Mouse (Mus musculus) cerebellum, adult 8-10 months (tissue): ENCODE results near the gene Plekhs1.
"Not testable (repeated sequence)": the region's sequence is repeated elsewhere in the genome, so short reads cannot be mapped to it uniquely, and the experiment has no call there.

ENCODE experiments used
- DNase-seq: peaks from one replicate; pipeline ENCODE4 v3.0.0; 2022

The Plekhs1 gene

DNA sequence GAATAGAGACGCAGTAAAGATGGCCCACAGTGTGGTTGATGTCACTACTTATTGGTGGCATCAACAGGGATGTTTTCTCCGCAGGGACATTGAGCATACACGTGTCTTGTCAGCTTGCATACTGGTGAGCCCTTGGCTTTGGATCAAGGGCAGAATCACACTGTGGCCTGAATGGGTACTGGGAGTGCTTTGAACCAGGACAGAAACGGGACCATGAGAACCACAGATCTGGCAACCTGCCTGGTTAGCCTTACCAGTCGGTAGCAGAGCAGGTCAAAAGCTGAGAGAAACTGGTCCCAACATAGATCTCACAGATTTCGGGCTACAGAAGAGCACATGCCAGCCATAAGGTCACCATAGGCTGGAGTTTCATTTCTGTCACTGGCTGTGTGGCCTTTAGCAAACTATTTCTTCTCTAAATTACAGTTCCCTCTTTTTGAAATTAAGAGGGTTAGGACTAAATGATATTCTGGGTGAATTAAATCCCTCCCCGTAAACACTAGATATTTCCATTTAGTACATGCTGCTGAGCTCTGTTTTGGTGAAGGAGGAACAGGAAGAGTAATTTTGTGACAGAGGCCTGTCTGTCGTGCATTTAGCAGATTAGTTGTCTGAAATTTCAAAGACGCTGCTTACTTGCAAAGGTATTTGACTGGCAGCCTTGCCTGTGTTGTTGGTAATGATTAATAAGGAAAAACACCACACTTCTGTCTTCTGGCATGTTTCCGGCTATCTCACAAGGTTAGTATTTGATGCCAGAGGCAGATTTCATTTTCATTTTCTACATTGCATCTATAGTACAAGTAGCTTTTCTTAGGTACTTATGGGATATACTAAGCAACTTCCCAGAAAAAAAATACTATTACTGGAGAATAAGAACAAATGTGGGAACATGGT is 2.0 kb upstream of the Plekhs1 start:
- DNase-seq = no peak

DNA sequence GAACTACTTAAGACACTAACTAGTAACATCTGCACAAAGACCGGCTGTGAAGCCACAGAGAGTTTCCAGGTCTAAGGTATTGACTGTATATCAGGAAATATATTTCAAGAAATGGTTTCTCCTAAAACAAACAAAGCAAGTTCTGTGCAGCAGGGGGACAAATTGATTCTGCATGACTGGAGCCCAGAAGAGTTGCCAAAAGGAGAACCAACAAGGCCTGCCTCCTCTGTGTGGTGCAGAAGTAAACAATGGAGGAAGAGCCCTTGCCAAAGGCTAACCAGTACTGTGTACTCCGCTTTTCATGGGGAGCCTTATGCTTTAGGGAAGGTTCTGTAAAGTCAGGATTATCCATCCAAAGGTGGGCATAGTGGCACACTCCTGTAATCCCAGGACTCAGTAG is 1.2 kb upstream of the Plekhs1 start:
- no peak for DNase-seq

DNA sequence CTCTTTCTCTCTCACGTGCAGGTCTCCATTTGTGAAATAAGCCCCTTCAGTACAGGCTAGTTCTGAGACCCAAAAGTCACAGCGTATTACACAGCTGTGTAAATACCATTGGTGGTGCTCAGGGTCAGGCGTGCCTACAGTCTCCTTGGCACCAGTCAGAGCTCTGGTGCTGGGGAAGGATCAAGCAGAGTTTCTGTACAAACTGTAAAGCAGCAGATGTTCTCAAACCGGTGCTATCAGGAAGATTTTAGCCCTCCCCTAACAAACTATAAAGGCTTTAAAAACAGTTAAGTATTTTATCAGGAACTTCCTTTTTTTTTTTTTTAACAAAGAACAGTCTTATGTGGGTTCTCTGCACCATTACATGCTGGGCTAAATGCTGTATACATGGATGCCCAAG is 1.3 kb downstream of the Plekhs1 start:
- no peak for DNase-seq

DNA sequence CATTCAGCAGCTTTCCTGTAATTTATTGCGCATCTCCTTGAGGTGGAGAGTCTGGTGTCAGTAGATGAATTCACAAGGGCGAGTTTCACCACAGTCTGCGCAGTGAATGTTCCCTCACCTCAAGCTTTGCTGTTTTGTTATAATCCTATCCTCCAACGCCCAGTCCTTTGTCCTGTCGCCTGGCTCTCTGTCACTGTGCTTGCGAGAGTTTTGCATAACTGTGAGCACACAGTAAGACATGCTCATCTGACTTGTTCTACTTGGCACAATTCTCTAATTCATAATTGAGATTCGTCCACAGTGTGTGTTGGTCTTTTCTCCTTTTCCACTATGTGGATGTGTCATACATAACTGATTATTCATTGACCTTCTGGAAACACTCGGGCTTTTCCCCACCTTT is 5.0 kb downstream of the Plekhs1 start:
- no peak for DNase-seq

DNA sequence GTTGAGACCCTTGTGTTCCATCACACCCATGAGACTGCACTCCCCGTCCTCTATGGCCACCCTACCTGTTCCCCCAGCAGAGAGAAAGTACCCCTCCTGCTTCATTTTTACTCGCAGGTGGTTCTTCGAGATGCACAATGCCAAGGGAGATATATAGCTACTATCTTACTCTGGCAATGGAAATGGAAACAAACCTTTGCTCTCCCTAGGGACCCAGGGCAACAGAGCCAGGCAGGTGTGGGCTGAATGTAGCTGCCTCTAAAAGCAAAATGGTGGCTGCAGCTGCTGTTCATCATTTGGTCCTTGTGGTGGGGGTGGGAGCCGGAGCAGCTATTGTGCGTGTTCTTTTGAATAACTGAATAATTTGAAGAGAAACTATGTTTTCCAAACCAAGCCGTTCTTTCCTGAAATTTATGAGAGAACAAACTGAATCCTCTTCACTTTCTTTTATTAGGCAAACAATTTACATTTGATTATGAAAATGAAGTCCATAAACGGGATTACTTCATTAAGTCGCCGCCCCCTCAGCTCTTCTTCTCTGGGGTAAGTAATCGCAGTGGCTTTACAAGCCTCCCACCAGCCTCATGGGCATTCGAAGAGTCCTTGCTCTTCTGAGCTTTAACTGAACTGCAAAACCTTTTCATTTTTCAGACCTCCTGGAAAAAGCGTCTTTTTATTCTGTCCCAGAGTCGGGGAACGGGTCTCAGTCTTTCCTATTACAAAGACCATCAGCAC is 9.0 kb downstream of the Plekhs1 start:
- DNase-seq = no peak

DNA sequence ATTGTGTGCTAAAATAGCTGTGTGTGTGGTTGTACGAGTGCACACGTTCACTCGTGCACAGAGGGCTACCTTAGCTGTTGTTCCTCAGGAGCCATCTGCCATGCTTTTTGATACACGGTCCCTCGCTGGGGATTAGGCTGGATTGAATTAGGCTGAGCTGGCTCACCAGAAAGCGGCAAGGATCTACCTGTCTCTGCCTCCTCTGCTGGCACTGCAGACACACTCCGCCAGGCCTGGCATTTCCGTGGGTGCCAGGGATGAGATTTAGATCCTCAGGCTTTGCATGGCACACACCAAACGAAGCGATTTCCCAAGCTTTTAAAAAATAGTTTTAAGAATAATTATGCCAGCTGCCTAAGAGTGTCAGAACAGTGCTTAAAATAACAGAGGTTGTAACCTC is 10.5 kb downstream of the Plekhs1 start:
- DNase-seq = no peak

DNA sequence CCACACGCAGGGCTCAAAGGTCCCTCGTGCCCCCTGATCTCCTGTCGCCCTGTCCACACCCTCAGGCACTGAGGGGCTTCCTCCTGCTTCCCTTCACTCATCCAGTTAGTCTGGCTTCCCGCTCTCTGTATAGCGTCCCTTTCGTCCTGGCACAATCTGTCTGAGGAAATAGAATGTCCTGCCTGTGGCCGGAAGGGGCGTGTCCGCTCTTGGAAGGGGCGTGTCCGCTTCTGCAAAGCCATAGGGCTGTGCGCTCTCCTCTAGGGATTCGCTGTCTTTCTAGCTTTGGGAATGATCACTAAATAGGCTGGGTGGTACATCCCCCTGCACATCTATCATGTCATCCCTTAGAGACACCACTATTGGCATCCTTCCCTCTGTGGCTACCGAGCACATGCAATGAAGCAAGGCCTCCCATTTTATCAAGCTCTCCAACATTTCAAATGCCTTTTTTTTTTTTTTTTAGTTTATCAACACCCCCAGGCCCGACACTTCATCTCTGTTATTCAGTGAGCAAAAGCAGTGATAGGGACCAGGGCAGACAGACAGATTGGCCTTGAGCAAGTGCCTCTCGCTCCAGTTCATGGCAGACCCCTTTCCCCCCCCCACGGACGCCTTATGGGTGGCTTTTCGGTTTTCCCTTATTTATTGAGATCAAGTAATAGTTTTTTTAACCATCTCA is 13.6 kb downstream of the Plekhs1 start:
- no peak for DNase-seq

DNA sequence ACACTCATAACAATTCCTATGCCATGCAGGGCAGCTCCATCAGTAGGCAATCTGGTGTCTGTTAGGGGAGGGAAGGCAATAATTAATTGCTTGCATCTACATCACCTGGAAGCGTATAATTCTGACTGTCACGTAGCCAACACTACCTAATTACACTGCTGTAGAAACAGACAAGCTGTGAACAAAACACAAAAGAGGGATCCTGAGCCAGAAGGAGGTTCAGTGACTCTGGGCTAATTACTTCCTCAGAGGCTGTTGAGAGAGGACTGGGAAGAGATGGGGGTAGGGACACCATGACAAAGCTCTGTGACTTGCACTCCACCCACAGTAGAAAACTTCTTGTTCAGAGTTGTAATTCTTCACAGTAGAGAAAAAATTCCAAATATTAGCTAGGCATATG is 15.1 kb downstream of the Plekhs1 start:
- DNase-seq = no peak

DNA sequence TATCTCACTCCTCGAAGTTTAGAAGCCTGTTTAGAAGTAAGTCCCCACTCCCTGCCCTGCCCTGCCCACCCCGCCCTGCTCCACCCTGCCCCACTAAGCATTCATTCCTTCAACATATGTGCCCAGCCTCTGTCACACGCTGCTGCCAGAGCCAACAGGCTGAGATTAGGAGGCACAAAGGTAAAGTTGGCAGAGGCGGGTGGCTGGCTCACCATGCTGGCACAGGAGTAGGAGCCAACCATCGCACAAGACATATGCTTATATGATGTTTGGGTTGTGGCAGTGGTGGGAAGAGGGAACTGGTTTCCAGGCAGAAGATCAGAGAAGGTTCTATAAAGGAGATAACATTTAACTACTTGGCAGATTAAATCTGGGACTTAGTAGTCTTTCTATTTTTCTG is 15.8 kb downstream of the Plekhs1 start:
- DNase-seq = no peak

DNA sequence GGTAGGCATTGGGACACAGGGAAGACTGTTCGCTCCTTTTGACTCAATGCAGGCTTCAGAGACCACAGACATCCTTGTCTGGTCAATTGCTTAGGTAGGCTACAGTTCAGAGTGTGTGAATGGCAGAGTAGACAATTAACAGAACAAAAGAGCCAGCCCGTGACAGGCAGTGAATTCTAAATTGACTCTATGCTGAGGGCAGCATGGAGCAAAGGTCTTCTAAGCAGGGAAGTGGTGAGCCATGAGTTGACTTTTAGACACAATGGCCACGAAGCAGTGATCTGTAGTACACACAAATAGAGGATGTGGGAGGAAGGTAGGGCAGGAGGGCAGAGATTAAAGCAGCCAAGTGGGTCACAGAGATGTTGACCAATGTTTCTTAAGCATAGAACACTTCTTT is 16.4 kb downstream of the Plekhs1 start:
- DNase-seq = no peak

DNA sequence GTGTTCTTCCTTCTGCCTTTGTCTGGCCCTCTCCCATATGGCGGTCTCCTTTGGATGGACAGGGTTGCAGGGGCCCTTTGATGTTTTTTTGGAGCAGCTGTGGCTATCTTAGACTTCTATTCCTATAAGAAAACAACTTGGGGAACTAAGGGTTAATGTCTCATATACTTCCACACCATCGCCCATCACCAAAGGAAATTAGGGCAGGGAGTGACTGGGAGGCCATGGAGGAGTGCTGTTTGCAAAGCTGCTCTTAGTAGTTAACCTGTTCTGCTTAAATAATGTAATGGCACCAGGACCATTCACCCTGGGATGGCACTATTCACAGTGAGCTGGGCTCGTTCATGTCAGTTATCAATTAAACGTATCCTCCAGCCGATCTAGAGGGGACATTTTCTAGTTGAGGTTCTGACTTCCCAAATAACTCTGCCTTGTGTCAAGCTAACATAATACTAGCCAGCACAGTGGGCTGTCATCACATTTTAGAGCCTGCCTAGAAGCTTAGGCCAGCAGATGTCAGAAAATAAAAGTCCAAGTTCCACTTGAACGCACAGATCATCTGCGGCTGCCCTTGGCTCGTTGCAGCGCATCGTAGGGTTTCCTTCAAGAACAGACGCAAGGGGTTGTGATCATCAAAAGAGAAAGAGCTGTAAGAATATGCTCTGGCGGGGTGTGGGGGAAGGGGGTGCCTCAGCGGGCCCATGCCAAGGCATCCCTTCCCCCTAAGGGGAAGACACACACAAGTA is 23.4 kb downstream of the Plekhs1 start:
- no peak for DNase-seq

DNA sequence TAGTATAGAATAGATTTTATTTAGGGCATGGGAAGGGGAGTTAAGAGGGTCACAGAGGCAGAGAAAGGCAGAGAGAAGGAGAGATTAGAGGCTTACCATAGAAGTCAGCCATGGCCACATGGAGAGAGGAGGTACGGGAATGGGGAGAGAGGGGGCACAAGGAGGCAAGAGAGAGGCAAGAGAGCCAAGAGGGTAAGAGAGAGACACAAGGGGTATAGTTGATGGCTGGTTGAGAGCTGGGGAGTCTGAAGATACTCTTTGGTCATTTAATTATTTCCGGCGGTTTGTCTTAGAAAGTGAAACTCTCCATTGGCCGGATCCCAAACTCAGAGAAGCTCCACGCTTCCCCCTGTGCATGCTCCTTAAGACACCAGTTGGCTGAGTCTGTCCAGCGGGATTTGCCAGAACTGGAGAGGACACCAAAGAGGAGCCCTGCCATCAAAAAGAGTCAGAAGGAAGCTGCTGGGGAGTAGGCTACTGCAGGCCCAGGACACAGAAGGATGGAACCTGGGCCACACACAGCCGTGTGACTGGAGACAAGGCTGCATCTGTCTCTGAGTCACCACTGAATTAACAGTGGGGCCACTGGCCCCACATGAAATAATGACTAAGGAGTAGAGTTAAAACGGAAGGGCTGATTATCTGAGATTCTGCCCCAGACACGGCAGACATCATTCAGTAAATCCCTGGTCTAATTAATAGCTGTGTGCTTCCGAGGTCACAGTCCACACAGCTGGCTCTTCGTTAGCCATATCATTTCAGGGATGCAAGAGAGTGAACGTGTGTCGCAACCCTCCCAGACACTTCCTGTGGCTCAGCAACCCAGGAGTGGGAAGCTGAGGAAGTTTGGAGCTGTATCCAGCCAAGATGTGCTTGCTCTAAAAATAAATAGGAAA is 24.2 kb downstream of the Plekhs1 start:
- no peak for DNase-seq

DNA sequence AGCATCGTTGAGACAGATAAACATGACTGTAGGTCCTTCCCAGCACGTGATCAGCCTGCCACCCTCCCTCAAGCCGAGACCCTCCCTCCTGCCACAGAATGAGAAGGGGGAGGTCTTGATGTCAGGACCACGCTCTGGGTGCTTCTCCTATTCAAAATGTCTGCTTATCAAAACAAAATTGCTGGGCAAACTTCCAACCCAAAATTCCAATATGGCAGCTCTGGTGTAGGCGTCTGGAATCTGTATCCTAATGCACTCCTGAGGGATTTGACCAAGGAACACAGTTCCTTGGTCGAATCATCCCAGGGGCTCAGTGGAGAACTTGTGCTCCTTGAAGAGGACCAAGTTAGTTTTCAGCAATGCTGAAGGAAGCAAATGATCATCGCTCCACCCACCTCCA is 25.5 kb downstream of the Plekhs1 start:
- no peak for DNase-seq

DNA sequence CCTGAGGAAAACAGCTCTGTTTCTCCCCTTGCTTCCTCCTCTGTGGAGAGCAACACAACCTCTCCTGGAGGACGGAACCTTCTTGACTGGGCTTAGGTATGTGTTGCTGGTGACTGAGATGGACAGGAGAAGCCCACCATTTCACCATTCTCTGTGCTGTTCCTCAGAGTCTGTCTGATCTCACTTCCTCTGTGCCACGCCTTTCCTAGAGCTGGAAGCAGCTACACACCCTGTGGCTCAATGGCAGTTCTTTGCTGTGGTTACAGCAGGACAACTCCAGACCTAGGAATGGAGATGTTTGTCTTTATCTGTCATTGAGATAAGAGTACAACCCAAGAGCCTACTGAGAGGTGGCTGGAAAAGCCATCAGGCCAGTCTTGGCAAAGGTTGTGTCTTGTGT is 25.9 kb downstream of the Plekhs1 start:
- no peak for DNase-seq

DNA sequence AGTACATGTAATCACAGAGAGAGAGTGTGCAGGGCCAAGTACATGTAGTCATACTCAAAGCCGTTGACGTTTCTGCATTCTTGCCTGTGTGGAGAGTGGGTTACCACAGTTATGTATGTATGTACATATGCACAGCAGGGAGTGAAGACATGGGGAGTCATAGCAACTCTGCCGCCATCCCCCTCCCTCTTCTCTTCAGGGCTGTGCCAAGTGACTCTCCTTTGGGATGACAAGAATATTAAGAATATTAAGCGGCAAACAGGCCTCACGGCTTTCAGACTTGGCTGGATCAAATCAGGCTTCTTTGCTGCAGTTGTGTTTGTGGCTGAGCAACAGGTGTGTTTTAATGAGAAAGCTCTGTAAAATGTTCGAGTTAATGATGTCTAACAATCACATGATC is 28.2 kb downstream of the Plekhs1 start:
- no peak for DNase-seq

DNA sequence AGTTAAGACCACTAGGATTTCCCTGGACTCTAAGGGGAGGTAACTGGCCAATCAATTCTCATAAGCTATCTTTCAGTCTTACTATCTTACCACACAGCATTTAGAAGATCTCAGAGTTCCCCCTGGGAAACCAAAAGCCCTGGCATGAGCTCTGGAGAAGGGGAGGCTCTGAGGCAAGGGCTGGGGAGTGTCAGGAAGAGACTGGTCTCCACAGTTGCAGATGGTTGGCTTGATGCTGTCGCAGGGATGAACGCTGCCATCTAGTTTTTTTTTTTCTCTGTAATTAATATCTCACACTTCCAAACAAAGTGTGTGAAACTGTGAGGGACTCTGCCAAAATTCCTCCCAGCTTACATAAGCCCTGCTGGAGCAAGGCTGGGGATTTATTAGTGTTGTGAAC is 32.7 kb downstream of the Plekhs1 start:
- not testable (repeated sequence) for DNase-seq

DNA sequence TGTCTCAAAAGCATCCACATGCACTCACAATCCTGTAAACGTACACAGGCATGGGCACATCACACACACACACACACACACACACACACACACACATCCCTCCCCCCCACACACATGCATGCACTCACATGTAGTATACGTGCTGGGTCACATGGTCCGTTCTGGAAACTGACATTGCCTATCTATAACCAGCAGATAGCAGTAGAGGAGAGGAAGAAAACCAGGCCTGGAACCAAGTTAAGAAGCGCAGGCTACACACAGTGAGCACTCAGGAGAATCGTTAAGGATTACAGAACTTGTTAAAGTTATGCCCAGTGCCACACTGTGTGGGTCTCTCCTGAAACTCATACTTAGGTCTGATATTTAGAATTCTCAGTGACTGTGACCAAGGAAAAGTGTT is 41.6 kb downstream of the Plekhs1 start:
- not testable (repeated sequence) for DNase-seq

DNA sequence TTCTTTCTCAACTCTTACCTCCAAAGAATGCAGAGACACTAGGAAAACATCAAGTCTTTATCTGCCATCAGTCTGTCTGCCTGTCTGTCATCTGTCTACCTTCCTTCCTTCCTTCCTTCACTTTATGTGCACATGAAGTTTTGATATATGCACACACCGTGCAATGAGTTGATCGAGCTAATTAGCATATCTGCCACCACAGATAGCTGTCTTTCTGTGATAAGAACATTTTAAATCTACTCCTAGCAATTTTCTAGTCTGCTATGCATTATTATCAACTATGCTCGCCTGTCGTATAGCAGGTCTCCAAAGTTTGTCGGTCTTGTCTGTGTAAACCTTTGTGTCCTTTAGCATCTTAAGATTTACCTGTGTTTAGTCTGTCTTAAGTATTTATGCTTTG is 42.1 kb downstream of the Plekhs1 start:
- DNase-seq = not testable (repeated sequence)

DNA sequence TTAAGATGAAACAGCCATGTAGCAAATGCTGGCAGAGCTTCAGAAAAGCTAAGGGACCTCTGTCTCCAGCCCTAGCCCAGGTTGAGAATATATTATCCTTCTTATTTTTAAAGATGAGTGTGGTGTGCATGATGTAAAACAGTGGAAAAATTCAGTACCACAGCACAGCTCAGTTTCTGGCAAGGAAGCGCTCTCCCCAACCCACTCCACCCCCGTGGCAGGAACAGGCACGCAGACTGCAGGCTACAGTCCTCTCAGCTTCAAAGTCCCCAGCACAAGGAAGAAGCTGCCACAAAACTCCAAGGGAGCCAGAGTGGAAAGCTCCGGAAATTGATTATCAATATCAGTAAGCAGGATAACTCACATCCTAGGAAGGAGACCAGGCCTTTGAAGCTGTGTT is 49.8 kb downstream of the Plekhs1 start:
- DNase-seq = not testable (repeated sequence)

DNA sequence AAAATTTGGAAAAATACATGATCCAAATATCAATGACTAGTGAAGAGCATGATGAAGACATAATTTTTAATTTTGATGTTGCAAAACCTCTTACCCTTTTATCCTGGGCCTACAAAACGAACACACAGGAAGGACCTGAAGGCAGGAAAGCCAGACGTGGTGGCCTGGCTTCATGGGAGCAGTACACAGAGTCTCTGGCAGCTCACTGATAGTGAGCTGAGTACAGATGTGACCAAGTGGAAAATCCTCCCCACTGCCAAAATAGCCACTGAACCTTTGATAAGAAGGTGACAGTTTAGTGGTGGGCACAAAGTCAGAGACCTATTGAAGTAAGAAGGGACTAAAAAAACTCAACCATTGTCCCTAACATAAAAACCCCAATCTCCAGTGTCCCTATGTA is 52.1 kb downstream of the Plekhs1 start:
- not testable (repeated sequence) for DNase-seq

DNA sequence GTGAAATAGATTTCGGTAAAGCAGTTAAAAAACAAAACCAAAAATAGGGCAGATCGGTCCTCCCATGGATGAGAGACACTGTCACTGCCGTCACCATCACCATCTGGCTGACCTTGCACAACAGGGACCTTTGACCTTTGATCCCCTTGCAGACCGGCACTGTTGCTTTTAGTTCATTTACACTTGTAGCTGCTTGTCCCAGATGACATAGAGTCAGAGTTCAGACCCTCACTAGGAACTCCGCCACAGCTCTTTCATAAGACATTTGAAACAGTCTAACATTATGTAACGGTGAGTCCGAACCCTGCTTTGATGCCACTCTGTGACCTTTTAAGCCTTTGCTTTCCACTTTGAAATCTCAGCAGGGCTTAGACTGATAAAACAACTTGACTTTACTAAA is 58.0 kb downstream of the Plekhs1 start:
- not testable (repeated sequence) for DNase-seq

DNA sequence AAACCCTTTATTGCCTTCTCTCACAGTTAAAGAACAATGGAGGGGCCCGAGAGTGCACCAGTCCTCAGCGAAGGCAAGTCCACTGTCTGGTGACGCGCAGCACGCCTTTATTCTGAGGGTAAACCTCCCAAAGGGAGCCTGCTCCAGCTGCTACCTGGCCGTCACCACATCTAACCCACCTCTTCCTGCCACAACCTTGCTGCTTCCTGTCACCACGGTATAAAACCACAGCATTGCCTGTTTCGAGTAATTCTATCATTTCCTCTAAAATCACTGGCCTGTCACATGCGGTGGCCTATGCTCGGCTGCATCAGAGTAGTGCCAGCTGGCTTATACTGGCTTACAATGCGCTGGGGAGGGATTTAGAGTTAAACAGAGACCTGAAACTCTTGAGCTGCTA is 69.1 kb downstream of the Plekhs1 start:
- not testable (repeated sequence) for DNase-seq
